Mouse (Mus musculus): ENCODE data around the gene Adamtsl4. TPM values are rescaled to one million over a fixed set of nuclear protein-coding genes. Genes with fewer than 3 reads are reported as not detected.

Gene Adamtsl4
- total RNA-seq (2014; rRNA removed) (1.3 and 1.4 TPM in 2 replicates), polyA plus RNA-seq (2015; fragmentation: Nextera tagmentation; extraction: Ambion mirVana) (1.0 and 1.4 TPM in 2 replicates)

GRCm38 (mm10) chr3:95687524-95688421 is at the start of gene Adamtsl4:
Gene Adamtsl4 (minus strand): TSS chr3:95687917.
- Histone ChIP-seq H3K4me2 (ENCODE audit: low read depth, low read length, poor library complexity, severe bottlenecking) (peak within 1 kb of the TSS; percentile 92), H3K4me3 (ENCODE audit: low read depth, low read length) (peak within 1 kb of the TSS; percentile 42), H3K9me3 (ENCODE audit: low read length) (no peaks in the 10 kb centered on the region), H3K4me1 (ENCODE audit: insufficient read depth, low read length) (peaks cover 5% of the 10 kb centered on the region; the same call in 1 of the 2 replicates), H3K27me3 (ENCODE audit: insufficient read depth, low read length) (no peaks in the 10 kb centered on the region), H3K27ac (ENCODE audit: low read depth, low read length) (no peak within 1 kb of the TSS), H3K36me3 (ENCODE audit: insufficient read depth, low read length) (no peaks in the 10 kb centered on the region), H3K9ac (replicated peaks; ENCODE audit: low read length, poor library complexity, severe bottlenecking) (peak within 1 kb of the TSS; percentile 42; the same call in 1 of the 2 replicates)
- ATAC-seq (ENCODE audit: low FRiP score) (peak; percentile 76), DNase-seq (ENCODE audit: low spot score) (peak; percentile 46)
- WGBS = 4% methylated on average over 50 of the region's 50 CpGs
- no peak for TF ChIP-seq CTCF (IDR thresholded peaks at IDR 0.05)

GRCm38 (mm10) chr3:95735071-95735670 is 47.5 kb upstream of the Adamtsl4 start:
- 92% methylated on average over 12 of the region's 12 CpGs for WGBS
- no peak for ATAC-seq (ENCODE audit: low FRiP score)

GRCm38 (mm10) chr3:95734092-95734702 is 46.5 kb upstream of the Adamtsl4 start:
- DNase-seq (ENCODE audit: low spot score) = no peak
- ATAC-seq (ENCODE audit: low FRiP score) = no peak
- H3K9ac ChIP-seq (replicated peaks; ENCODE audit: low read length, poor library complexity, severe bottlenecking) = no peak overlapping the region
- no peak overlapping the region for H3K4me3 ChIP-seq (ENCODE audit: low read depth, low read length)
- no peak overlapping the region for H3K4me2 ChIP-seq (ENCODE audit: low read depth, low read length, poor library complexity, severe bottlenecking)
- H3K27ac ChIP-seq (ENCODE audit: low read depth, low read length) = no peak overlapping the region
- H3K27me3 ChIP-seq (ENCODE audit: insufficient read depth, low read length) = no peaks in the 10 kb centered on the region
- 80% methylated on average over 13 of the region's 13 CpGs for WGBS
- no peaks in the 10 kb centered on the region for H3K4me1 ChIP-seq (ENCODE audit: insufficient read depth, low read length)
- H3K36me3 ChIP-seq (ENCODE audit: insufficient read depth, low read length) = peaks cover 26% of the 10 kb centered on the region
- TF ChIP-seq CTCF (IDR thresholded peaks at IDR 0.05) = no peak
- H3K9me3 ChIP-seq (ENCODE audit: low read length) = no peaks in the 10 kb centered on the region

More at GRCm38 (mm10) chr3:95735071-95735670, 47.5 kb upstream of the Adamtsl4 start:
- DNase-seq (ENCODE audit: low spot score) = no peak
- Histone ChIP-seq H3K27ac (ENCODE audit: low read depth, low read length) (no peak overlapping the region), H3K36me3 (ENCODE audit: insufficient read depth, low read length) (peaks cover 36% of the 10 kb centered on the region), H3K4me2 (ENCODE audit: low read depth, low read length, poor library complexity, severe bottlenecking) (no peak overlapping the region), H3K4me3 (ENCODE audit: low read depth, low read length) (no peak overlapping the region), H3K9ac (replicated peaks; ENCODE audit: low read length, poor library complexity, severe bottlenecking) (no peak overlapping the region), H3K27me3 (ENCODE audit: insufficient read depth, low read length) (no peaks in the 10 kb centered on the region), H3K9me3 (ENCODE audit: low read length) (no peaks in the 10 kb centered on the region), H3K4me1 (ENCODE audit: insufficient read depth, low read length) (no peaks in the 10 kb centered on the region)
- no peak for TF ChIP-seq CTCF (IDR thresholded peaks at IDR 0.05)

GRCm38 (mm10) chr3:95732744-95733521 is 45.2 kb upstream of the Adamtsl4 start:
- H3K9me3 ChIP-seq (ENCODE audit: low read length) = no peaks in the 10 kb centered on the region
- no peaks in the 10 kb centered on the region for H3K27me3 ChIP-seq (ENCODE audit: insufficient read depth, low read length)
- TF ChIP-seq CTCF (IDR thresholded peaks at IDR 0.05) = no peak
- H3K27ac ChIP-seq (ENCODE audit: low read depth, low read length) = no peak overlapping the region
- WGBS = 79% methylated on average over 11 of the region's 11 CpGs
- peaks cover 21% of the 10 kb centered on the region; the same call in 1 of the 2 replicates for H3K36me3 ChIP-seq (ENCODE audit: insufficient read depth, low read length)
- peak; percentile 31 for DNase-seq (ENCODE audit: low spot score)
- H3K4me3 ChIP-seq (ENCODE audit: low read depth, low read length) = no peak overlapping the region
- no peak for ATAC-seq (ENCODE audit: low FRiP score)
- no peaks in the 10 kb centered on the region for H3K4me1 ChIP-seq (ENCODE audit: insufficient read depth, low read length)
- no peak overlapping the region for H3K4me2 ChIP-seq (ENCODE audit: low read depth, low read length, poor library complexity, severe bottlenecking)
- no peak overlapping the region for H3K9ac ChIP-seq (replicated peaks; ENCODE audit: low read length, poor library complexity, severe bottlenecking)

DNA sequence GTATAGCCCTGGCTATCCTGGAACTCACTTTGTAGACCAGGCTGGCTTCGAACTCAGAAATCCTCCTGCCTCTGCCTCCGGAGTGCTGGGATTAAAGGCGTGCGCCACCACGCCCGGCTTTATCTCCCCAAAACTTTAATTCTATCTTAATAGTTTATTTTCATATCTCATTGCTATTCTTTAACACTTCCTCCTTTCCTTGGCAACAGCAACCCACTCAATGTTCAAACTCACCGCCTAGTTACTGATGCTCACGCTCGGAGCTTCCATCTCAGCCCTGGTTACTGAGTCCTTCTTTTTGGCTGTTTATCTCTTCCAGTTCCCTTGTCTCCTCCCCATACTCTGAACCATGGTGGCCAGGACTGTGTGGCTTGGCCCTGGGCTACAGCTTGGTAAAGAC is 44.6 kb upstream of the Adamtsl4 start:
- TF ChIP-seq CTCF (IDR thresholded peaks at IDR 0.05) = no peak
- no peak overlapping the region for H3K4me3 ChIP-seq (ENCODE audit: low read depth, low read length)
- no peaks in the 10 kb centered on the region for H3K27me3 ChIP-seq (ENCODE audit: insufficient read depth, low read length)
- WGBS = 92% methylated on average over 9 of the region's 9 CpGs
- ATAC-seq (ENCODE audit: low FRiP score) (no peak), DNase-seq (ENCODE audit: low spot score) (no peak)
- no peak overlapping the region for H3K4me2 ChIP-seq (ENCODE audit: low read depth, low read length, poor library complexity, severe bottlenecking)
- no peak overlapping the region for H3K9ac ChIP-seq (replicated peaks; ENCODE audit: low read length, poor library complexity, severe bottlenecking)
- H3K36me3 ChIP-seq (ENCODE audit: insufficient read depth, low read length) = peaks cover 21% of the 10 kb centered on the region; the same call in 1 of the 2 replicates
- H3K27ac ChIP-seq (ENCODE audit: low read depth, low read length) = no peak overlapping the region
- H3K9me3 ChIP-seq (ENCODE audit: low read length) = no peaks in the 10 kb centered on the region
- H3K4me1 ChIP-seq (ENCODE audit: insufficient read depth, low read length) = no peaks in the 10 kb centered on the region

Measured in midbrain, postnatal 0 days (tissue).